Mouse (Mus musculus): ENCODE measurements around the gene Serhl. TPM values are rescaled to one million over a fixed set of nuclear protein-coding genes. Genes with fewer than 3 reads are reported as not detected.
A peak's percentile ranks its signal among the peaks of the same experiment; 100 is the strongest.

The Serhl gene
- polyA plus RNA-seq, 1 experiment from 2014 or later = 54.5 TPM

DNA sequence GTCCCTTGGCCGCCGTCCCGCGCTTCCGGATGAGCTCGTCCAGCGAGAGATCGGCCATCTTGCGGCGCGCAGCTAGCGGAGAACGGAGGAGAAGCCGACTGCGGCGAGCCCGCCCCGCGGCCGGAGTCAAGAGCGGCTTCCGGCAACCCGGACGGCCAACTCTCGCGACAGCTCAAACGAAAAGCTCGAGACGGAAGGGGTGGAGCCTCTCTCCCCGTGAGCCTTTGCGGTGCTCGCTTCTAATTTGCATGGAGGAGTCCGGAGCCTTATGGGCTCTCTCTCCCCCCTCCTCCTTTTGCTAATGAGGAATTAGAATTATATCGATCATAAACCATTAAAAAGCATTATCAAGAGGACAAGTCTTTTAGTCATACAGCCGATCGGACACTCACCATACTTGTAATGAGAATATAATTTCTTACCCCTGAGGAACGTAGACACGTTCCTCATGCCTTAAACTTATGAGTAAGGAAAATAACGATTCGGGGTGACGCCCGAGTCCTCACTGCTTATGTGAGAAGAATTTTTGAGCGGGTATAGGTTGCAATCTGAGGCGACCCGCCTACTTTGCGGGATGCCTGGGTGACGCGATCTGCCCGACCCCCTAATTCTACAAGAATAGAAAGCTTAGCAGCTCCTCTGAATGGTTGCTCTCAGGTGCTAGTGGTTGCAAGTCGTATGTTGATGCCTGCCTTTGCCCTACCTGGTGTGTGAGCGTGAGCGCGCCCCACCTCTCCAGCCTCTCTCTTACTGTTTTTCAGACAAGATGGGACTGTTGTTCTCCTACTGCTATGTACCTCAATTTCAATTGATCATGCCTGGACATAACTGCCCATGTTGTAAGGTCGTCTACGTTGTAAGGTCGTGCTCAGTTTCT, 60.1 kb downstream of the Serhl start, which contains the start of gene Poldip3:
Gene Poldip3, minus strand, starts transcription at position 189 of the 877 bp plus-strand sequence.
- ATAC-seq (ENCODE audit: low FRiP score, low TSS enrichment) = peak; percentile 95
- Histone ChIP-seq H3K27ac (ENCODE audit: low read depth, low read length) (peak within 1 kb of the TSS; percentile 97), H3K4me1 (ENCODE audit: control insufficient read depth, insufficient read depth, low read length) (peaks cover 5% of the 10 kb centered on the region; the same call in 1 of the 2 replicates), H3K9me3 (ENCODE audit: control insufficient read depth, low read length) (no peaks in the 10 kb centered on the region), H3K4me3 (ENCODE audit: low read length) (peak within 1 kb of the TSS; percentile 67), H3K27me3 (ENCODE audit: control insufficient read depth, insufficient read depth, low read length) (no peaks in the 10 kb centered on the region), H3K36me3 (ENCODE audit: control insufficient read depth, insufficient read depth, low read length) (peaks cover 31% of the 10 kb centered on the region), H3K9ac (ENCODE audit: low read depth, low read length) (peak within 1 kb of the TSS; percentile 94), H3K4me2 (replicated peaks; ENCODE audit: low read depth, low read length) (peak within 1 kb of the TSS; percentile 72)
- WGBS = under 1% methylated on average over 56 of the region's 56 CpGs

DNA sequence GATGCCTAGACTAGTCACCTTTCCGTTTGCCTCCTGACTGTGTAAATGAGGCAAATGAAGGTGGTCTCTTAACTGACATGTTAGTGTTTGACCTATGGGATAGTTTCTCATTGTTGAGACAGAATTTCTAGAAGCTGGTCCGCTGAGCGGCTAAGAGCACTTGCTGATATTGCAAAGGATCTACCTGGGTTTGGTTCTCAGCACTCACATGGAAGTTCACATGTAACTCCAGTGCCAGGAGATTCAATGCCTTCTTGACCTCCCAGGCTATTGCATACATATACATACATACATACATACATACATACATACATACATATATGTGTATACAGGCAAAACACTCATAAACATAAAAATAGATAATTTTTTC, 60.8 kb downstream of the Serhl start:
- Histone ChIP-seq H3K4me2 (replicated peaks; ENCODE audit: low read depth, low read length) (peak overlapping the region; percentile 31), H3K36me3 (ENCODE audit: control insufficient read depth, insufficient read depth, low read length) (peaks cover 27% of the 10 kb centered on the region), H3K4me3 (ENCODE audit: low read length) (peak overlapping the region; percentile 17; the same call in 1 of the 2 replicates), H3K9me3 (ENCODE audit: control insufficient read depth, low read length) (no peaks in the 10 kb centered on the region), H3K27ac (ENCODE audit: low read depth, low read length) (peak overlapping the region; percentile 97), H3K9ac (ENCODE audit: low read depth, low read length) (0 out of 2 replicates have a peak overlapping the region, but pooled peaks have one; percentile 94), H3K27me3 (ENCODE audit: control insufficient read depth, insufficient read depth, low read length) (no peaks in the 10 kb centered on the region), H3K4me1 (ENCODE audit: control insufficient read depth, insufficient read depth, low read length) (peaks cover 5% of the 10 kb centered on the region; the same call in 1 of the 2 replicates)
- 25% methylated on average over 3 of the region's 3 CpGs for WGBS
- ATAC-seq (ENCODE audit: low FRiP score, low TSS enrichment) = no peak

DNA sequence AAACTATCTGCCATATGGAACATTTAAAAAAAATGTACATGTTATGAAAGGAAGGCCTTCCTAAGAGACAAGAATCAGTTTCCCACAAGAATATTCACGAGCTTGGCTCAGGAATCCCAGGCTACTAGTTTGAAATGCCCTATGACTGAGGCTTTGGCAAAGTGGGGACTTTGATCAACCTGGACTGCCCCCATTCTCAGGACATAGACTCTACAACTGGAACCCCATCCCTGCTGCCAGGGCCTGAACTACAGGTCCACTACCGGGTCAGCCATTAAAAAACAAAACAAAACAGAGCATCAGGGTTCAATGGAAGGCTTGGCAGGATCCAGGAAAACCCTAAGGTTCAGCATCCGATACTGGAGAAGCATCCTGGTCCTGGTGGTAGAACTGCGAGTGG, 61.4 kb downstream of the Serhl start:
- H3K4me2 ChIP-seq (replicated peaks; ENCODE audit: low read depth, low read length) = no peak overlapping the region
- no peak for ATAC-seq (ENCODE audit: low FRiP score, low TSS enrichment)
- no peak overlapping the region for H3K4me3 ChIP-seq (ENCODE audit: low read length)
- H3K27me3 ChIP-seq (ENCODE audit: control insufficient read depth, insufficient read depth, low read length) = no peaks in the 10 kb centered on the region
- no peak overlapping the region for H3K9ac ChIP-seq (ENCODE audit: low read depth, low read length)
- H3K4me1 ChIP-seq (ENCODE audit: control insufficient read depth, insufficient read depth, low read length) = peaks cover 5% of the 10 kb centered on the region; the same call in 1 of the 2 replicates
- 89% methylated on average over 4 of the region's 4 CpGs for WGBS
- peaks cover 25% of the 10 kb centered on the region for H3K36me3 ChIP-seq (ENCODE audit: control insufficient read depth, insufficient read depth, low read length)
- no peaks in the 10 kb centered on the region for H3K9me3 ChIP-seq (ENCODE audit: control insufficient read depth, low read length)
- no peak overlapping the region for H3K27ac ChIP-seq (ENCODE audit: low read depth, low read length)

GRCm38 (mm10) chr15:83154309-83154708, 65.0 kb downstream of the Serhl start:
- H3K4me1 ChIP-seq (ENCODE audit: control insufficient read depth, insufficient read depth, low read length) = no peaks in the 10 kb centered on the region
- H3K27me3 ChIP-seq (ENCODE audit: control insufficient read depth, insufficient read depth, low read length) = no peaks in the 10 kb centered on the region
- 97% methylated on average over 7 of the region's 7 CpGs for WGBS
- H3K4me2 ChIP-seq (replicated peaks; ENCODE audit: low read depth, low read length) = no peak overlapping the region
- H3K4me3 ChIP-seq (ENCODE audit: low read length) = no peak overlapping the region
- no peaks in the 10 kb centered on the region for H3K9me3 ChIP-seq (ENCODE audit: control insufficient read depth, low read length)
- ATAC-seq (ENCODE audit: low FRiP score, low TSS enrichment) = no peak
- H3K36me3 ChIP-seq (ENCODE audit: control insufficient read depth, insufficient read depth, low read length) = peaks cover 24% of the 10 kb centered on the region
- H3K9ac ChIP-seq (ENCODE audit: low read depth, low read length) = no peak overlapping the region
- H3K27ac ChIP-seq (ENCODE audit: low read depth, low read length) = no peak overlapping the region

DNA sequence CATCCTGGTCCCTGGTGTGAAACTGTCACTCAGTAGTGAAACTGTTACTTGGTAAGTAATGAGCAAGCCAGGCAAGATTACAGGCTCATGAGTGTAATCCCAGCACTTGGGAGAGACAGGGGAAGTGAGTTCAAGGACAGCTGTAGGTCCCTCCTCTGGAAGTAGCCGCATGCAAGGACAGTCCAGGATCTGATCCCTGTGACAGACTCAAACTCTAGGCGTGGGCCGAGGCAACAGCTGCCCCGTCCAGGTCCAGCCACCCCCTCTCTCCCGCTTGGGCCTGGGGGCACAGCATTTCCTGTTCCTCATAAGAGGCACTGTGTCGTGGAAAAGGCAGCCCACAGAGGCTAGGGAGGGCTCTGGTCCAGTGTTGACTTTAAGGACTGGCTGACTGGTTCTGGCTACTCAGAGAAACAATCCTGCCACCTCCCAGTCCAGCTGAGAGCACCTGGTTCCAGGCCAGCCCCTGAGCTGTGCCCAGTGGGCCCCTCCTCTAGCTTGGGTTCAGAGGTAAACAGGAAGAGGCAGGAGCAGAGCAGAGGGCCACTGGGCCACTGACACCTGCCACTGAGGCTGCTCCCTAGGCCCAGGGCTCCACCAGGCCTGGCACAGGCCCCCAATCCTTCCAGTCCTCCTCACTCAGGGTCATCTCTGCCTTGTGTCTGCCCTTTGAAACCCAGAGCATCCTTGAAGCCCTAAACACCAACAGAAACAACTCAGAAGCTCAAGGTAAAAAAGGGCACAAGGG, 66.5 kb downstream of the Serhl start:
- ATAC-seq (ENCODE audit: low FRiP score, low TSS enrichment) = no peak
- no peaks in the 10 kb centered on the region for H3K9me3 ChIP-seq (ENCODE audit: control insufficient read depth, low read length)
- no peaks in the 10 kb centered on the region for H3K4me1 ChIP-seq (ENCODE audit: control insufficient read depth, insufficient read depth, low read length)
- H3K27me3 ChIP-seq (ENCODE audit: control insufficient read depth, insufficient read depth, low read length) = no peaks in the 10 kb centered on the region
- H3K4me2 ChIP-seq (replicated peaks; ENCODE audit: low read depth, low read length) = no peak overlapping the region
- 0 out of 2 replicates have a peak overlapping the region, but pooled peaks have one; percentile 4 for H3K9ac ChIP-seq (ENCODE audit: low read depth, low read length)
- H3K4me3 ChIP-seq (ENCODE audit: low read length) = no peak overlapping the region
- H3K27ac ChIP-seq (ENCODE audit: low read depth, low read length) = no peak overlapping the region
- H3K36me3 ChIP-seq (ENCODE audit: control insufficient read depth, insufficient read depth, low read length) = peaks cover 37% of the 10 kb centered on the region
- WGBS = 75% methylated on average over 6 of the region's 6 CpGs

DNA sequence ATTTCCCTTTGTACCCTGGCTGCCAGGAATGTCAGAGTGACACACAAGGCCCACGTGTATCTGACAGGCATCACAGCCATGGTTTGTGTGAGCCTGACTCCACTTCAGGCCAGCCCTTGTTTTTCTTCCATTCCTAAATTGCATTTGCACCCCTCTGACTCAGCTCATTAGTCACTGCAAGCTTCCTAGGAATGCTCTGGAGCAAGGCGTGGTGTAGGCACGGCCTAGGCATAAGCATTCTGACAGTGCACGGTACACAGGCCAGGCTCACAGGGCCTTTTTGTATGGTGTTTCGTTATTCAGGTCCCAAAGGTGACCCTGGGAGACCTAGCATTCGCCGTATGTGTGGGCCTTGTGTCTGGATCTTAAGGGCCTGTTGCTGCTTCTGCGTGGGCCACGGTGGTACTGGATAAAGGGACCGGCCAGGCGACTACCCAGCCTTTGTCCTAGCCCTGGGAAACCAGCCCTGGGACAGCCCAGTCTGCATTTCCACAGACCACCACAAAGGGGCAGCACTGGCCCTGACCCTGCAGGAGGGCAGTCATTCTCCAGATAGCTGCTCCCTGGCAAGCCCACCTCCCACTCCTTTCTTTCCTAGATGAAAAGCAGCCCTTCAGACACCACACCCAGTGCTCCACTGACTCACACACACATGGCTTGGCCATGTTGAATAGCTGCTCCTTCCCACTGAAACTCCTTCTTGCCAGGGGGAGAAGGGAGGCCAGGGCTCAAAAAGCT, 67.8 kb downstream of the Serhl start:
- no peak for ATAC-seq (ENCODE audit: low FRiP score, low TSS enrichment)
- peaks cover 45% of the 10 kb centered on the region for H3K36me3 ChIP-seq (ENCODE audit: control insufficient read depth, insufficient read depth, low read length)
- H3K4me1 ChIP-seq (ENCODE audit: control insufficient read depth, insufficient read depth, low read length) = no peaks in the 10 kb centered on the region
- WGBS = 75% methylated on average over 11 of the region's 11 CpGs
- no peak overlapping the region for H3K4me3 ChIP-seq (ENCODE audit: low read length)
- no peak overlapping the region for H3K4me2 ChIP-seq (replicated peaks; ENCODE audit: low read depth, low read length)
- no peak overlapping the region for H3K27ac ChIP-seq (ENCODE audit: low read depth, low read length)
- H3K9ac ChIP-seq (ENCODE audit: low read depth, low read length) = no peak overlapping the region
- H3K27me3 ChIP-seq (ENCODE audit: control insufficient read depth, insufficient read depth, low read length) = no peaks in the 10 kb centered on the region
- H3K9me3 ChIP-seq (ENCODE audit: control insufficient read depth, low read length) = no peaks in the 10 kb centered on the region

- no peak overlapping the region for H3K4me3 ChIP-seq (ENCODE audit: low read length)
- no peak overlapping the region for H3K9ac ChIP-seq (ENCODE audit: low read depth, low read length)
- no peaks in the 10 kb centered on the region for H3K4me1 ChIP-seq (ENCODE audit: control insufficient read depth, insufficient read depth, low read length)
- peaks cover 51% of the 10 kb centered on the region for H3K36me3 ChIP-seq (ENCODE audit: control insufficient read depth, insufficient read depth, low read length)
- 97% methylated on average over 6 of the region's 6 CpGs for WGBS
- no peak overlapping the region for H3K27ac ChIP-seq (ENCODE audit: low read depth, low read length)
- no peaks in the 10 kb centered on the region for H3K9me3 ChIP-seq (ENCODE audit: control insufficient read depth, low read length)
- H3K4me2 ChIP-seq (replicated peaks; ENCODE audit: low read depth, low read length) = no peak overlapping the region
- ATAC-seq (ENCODE audit: low FRiP score, low TSS enrichment) = no peak
- no peaks in the 10 kb centered on the region for H3K27me3 ChIP-seq (ENCODE audit: control insufficient read depth, insufficient read depth, low read length)
Observed at GRCm38 (mm10) chr15:83157667-83158064, 68.4 kb downstream of the Serhl start.

DNA sequence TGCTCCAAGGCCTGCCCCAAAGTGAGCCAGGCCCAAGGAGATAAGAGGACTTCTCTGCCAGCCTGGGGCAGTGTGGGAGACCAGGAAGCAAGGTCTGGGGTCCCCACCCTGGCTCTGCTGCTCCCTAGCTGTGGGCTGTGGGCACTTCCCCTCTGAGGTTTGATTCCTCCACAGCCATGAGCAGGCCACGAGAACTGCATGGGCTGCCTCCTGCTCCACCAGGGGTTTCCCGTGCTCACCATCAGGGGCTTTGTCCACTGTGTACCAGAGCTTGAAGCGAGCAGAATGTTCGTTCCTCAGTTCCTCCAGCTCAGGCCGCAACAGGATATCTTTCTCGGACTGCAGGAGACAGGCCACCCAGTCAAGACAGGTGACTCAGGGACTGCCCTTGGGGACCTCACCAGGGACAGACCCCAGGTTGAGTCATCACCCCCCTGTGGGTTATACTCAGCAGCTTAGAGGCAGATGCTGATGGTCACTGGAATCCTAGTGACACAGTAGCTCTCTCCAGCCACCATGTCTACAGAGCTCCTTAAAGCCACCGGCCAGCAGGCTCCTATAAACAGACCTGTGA, 69.4 kb downstream of the Serhl start:
- H3K4me1 ChIP-seq (ENCODE audit: control insufficient read depth, insufficient read depth, low read length) = no peaks in the 10 kb centered on the region
- H3K27me3 ChIP-seq (ENCODE audit: control insufficient read depth, insufficient read depth, low read length) = no peaks in the 10 kb centered on the region
- no peak overlapping the region for H3K4me2 ChIP-seq (replicated peaks; ENCODE audit: low read depth, low read length)
- H3K27ac ChIP-seq (ENCODE audit: low read depth, low read length) = no peak overlapping the region
- no peak for ATAC-seq (ENCODE audit: low FRiP score, low TSS enrichment)
- 96% methylated on average over 7 of the region's 7 CpGs for WGBS
- H3K9me3 ChIP-seq (ENCODE audit: control insufficient read depth, low read length) = no peaks in the 10 kb centered on the region
- H3K36me3 ChIP-seq (ENCODE audit: control insufficient read depth, insufficient read depth, low read length) = peaks cover 52% of the 10 kb centered on the region
- H3K9ac ChIP-seq (ENCODE audit: low read depth, low read length) = no peak overlapping the region
- H3K4me3 ChIP-seq (ENCODE audit: low read length) = no peak overlapping the region

Measured in kidney, embryonic 14.5 days (tissue).